Mouse (Mus musculus) E14TG2a.4 (cell line): ENCODE results near the gene Slc39a11.

Experiments used
- CTCF ChIP-seq: conservative IDR thresholded peaks from 2 replicates; pipeline ENCODE4 v1.5.1; 2014; ENCODE audit warnings: low read length
- POU5F1 ChIP-seq: IDR thresholded peaks from 2 replicates; pipeline ENCODE4 v1.6.1; 2014; ENCODE audit warnings: low read length, borderline replicate concordance

GRCm38 (mm10) chr11:113393366-113394150 is 256.3 kb downstream of the Slc39a11 start:
- TF ChIP-seq CTCF (no peak), POU5F1 (no peak)
